Mouse (Mus musculus): ENCODE data around the gene Ptpn6. TPM values are rescaled to one million over a fixed set of nuclear protein-coding genes. Genes with fewer than 3 reads are reported as not detected.

Ptpn6 gene
- total RNA-seq, 1 experiment: 16.5 TPM

DNA sequence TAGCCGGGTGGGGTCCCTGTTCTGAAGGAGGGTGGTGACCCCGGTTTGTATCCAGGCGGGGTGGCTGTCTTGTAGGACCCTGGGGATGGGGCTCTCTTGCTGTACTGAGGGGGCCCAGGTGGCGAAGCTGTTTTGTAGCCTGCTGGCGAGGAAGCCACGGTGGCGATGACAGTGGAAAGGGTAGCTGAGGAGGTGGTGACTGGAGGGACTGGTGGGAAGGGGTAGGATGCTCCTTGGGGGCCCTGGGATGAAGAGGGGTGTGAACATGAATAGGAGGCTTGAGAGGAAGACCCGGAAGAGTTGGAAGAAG is 7.7 kb upstream of the Ptpn6 start:
- no peak for DNase-seq (ENCODE audit: low read depth, low spot score)
- Histone ChIP-seq H3K9ac (ENCODE audit: insufficient read depth, low read depth, low read length, poor library complexity, severe bottlenecking) (peak overlapping the region; percentile 87), H3K9me3 (ENCODE audit: control insufficient read depth, insufficient read depth, low read depth, low read length) (no peaks in the 10 kb centered on the region), H3K4me1 (ENCODE audit: control insufficient read depth in 2 of 2, insufficient read depth in 2 of 2, low read length in 2 of 2, poor library complexity in 1 of 2) (peaks cover 0 to 18% of the 10 kb centered on the region in 2 experiments; a peak in 1 of 4 replicates), H3K4me3 (ENCODE audit: insufficient read depth in 1 of 2, low read depth in 1 of 2, low read length in 2 of 2, poor library complexity in 1 of 2, severe bottlenecking in 1 of 2) (peak overlapping the region; percentile 72 to 76), H3K36me3 (ENCODE audit: control insufficient read depth, insufficient read depth, low read length, poor library complexity, severe bottlenecking) (peaks cover 13% of the 10 kb centered on the region; the same call in 1 of the 2 replicates), H3K27ac (ENCODE audit: insufficient read depth, low read depth, low read length, poor library complexity, severe bottlenecking) (no peak overlapping the region)
- in situ Hi-C loops (cut with MboI; ENCODE audit: low sequenced_read_pairs in 2 of 2, unreplicated experiment in 2 of 2): no loop called here
- no peak for TF ChIP-seq CHD2 (IDR thresholded peaks at IDR 0.05; ENCODE audit: low read depth, low read length)
- TF ChIP-seq MAFK (IDR thresholded peaks at IDR 0.05; ENCODE audit: insufficient read depth, low read depth, low read length): no peak
- no peak for TF ChIP-seq HCFC1 (IDR thresholded peaks at IDR 0.05; ENCODE audit: borderline replicate concordance, insufficient read depth, low read length)
- no peak for TF ChIP-seq ZNF384 (IDR thresholded peaks at IDR 0.05; ENCODE audit: low read depth, low read length)
- TF ChIP-seq ZC3H11A (IDR thresholded peaks at IDR 0.05; ENCODE audit: borderline replicate concordance, low read depth, low read length): no peak

DNA sequence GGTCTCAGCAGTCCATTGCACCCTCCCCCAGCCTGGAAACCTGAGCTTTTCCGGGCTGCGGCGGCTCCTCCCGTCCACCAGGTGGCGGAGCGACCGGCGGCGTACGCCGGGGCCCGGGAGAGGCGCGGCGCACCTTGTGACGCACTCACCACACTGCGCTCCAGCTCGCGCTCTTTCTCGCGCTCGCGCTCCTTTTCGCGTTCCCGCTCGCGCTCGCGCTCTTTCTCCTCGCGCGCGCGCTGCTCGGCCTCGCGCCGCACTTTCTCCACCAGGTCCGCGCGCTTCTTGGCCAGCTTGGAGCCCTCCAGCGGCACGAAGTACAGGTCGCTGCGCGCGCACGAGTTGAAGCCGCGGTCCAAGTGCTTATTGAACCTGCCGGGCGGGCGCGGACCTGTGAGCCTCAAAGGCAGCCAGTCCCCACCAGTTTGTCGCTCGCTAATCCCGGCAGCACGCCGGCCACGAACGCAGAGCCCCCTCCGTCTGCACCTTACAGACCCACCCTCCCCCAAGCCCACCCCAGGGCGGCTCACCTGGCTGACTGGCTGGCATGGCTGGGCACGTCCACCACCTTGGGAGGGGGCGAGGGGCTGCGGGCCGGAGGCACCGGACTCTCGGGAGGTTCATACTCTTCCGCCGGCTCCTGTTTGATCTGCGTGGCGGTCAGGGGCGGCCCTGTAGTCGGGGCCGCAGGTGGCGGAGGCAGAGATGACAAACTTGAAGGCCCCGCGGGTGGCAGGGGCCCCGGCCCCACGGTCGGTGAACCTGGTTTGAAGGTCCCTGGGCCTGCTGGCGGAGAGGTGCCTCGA is 7.2 kb upstream of the Ptpn6 start:
- Histone ChIP-seq H3K4me3 (ENCODE audit: insufficient read depth in 1 of 2, low read depth in 1 of 2, low read length in 2 of 2, poor library complexity in 1 of 2, severe bottlenecking in 1 of 2) (peak overlapping the region; percentile 72 to 76), H3K27ac (ENCODE audit: insufficient read depth, low read depth, low read length, poor library complexity, severe bottlenecking) (peak overlapping the region; percentile 61), H3K9me3 (ENCODE audit: control insufficient read depth, insufficient read depth, low read depth, low read length) (no peaks in the 10 kb centered on the region), H3K36me3 (ENCODE audit: control insufficient read depth, insufficient read depth, low read length, poor library complexity, severe bottlenecking) (peaks cover 13% of the 10 kb centered on the region; the same call in 1 of the 2 replicates), H3K9ac (ENCODE audit: insufficient read depth, low read depth, low read length, poor library complexity, severe bottlenecking) (peak overlapping the region; percentile 87), H3K4me1 (ENCODE audit: control insufficient read depth in 2 of 2, insufficient read depth in 2 of 2, low read length in 2 of 2, poor library complexity in 1 of 2) (peaks cover 0 to 18% of the 10 kb centered on the region in 2 experiments; a peak in 1 of 4 replicates)
- DNase-seq (ENCODE audit: low read depth, low spot score): peak; percentile 90
- TF ChIP-seq HCFC1 (IDR thresholded peaks at IDR 0.05; ENCODE audit: borderline replicate concordance, insufficient read depth, low read length) (peak; percentile 79), MAFK (IDR thresholded peaks at IDR 0.05; ENCODE audit: insufficient read depth, low read depth, low read length) (no peak), CHD2 (IDR thresholded peaks at IDR 0.05; ENCODE audit: low read depth, low read length) (peak; percentile 89), ZC3H11A (IDR thresholded peaks at IDR 0.05; ENCODE audit: borderline replicate concordance, low read depth, low read length) (no peak), ZNF384 (IDR thresholded peaks at IDR 0.05; ENCODE audit: low read depth, low read length) (no peak)
- in situ Hi-C loops (cut with MboI; ENCODE audit: low sequenced_read_pairs in 2 of 2, unreplicated experiment in 2 of 2): no loop called here

DNA sequence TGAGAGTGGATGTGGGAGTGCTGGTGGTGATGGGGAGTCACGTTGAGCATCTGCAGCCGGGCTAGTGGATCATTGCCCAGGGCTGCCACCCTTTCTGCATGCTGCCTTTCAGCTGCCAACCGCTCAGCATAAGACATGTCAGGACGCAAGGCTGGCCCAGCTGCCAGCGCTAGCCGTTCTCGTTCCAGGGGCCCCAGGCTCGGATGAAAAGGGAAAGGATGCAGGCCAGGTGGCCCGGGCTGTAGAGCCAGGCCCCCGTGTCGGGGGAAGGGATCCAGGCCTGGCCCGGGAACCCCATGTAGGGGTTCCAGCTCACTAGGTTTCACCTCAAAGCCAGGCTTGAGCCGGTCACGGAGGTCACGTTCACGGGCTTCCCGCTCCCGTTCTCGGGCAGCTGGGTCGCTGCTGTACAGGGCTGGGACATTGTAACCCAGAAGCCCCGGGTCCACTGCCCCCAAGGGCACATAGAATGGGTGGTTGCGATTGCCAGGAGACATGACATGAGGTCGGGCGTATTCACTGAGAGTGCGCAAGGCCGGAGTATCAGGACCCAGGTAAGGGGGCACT is 6.3 kb upstream of the Ptpn6 start:
- H3K9ac ChIP-seq (ENCODE audit: insufficient read depth, low read depth, low read length, poor library complexity, severe bottlenecking): peak overlapping the region; percentile 86
- H3K36me3 ChIP-seq (ENCODE audit: control insufficient read depth, insufficient read depth, low read length, poor library complexity, severe bottlenecking): peaks cover 13% of the 10 kb centered on the region; the same call in 1 of the 2 replicates
- TF ChIP-seq CHD2 (IDR thresholded peaks at IDR 0.05; ENCODE audit: low read depth, low read length) (no peak), ZC3H11A (IDR thresholded peaks at IDR 0.05; ENCODE audit: borderline replicate concordance, low read depth, low read length) (no peak), MAFK (IDR thresholded peaks at IDR 0.05; ENCODE audit: insufficient read depth, low read depth, low read length) (no peak), ZNF384 (IDR thresholded peaks at IDR 0.05; ENCODE audit: low read depth, low read length) (no peak), HCFC1 (IDR thresholded peaks at IDR 0.05; ENCODE audit: borderline replicate concordance, insufficient read depth, low read length) (no peak)
- H3K4me3 ChIP-seq (ENCODE audit: insufficient read depth in 1 of 2, low read depth in 1 of 2, low read length in 2 of 2, poor library complexity in 1 of 2, severe bottlenecking in 1 of 2): peak overlapping the region; percentile 60 to 62
- peak overlapping the region; percentile 30; the same call in 1 of the 2 replicates for H3K27ac ChIP-seq (ENCODE audit: insufficient read depth, low read depth, low read length, poor library complexity, severe bottlenecking)
- no peaks in the 10 kb centered on the region for H3K9me3 ChIP-seq (ENCODE audit: control insufficient read depth, insufficient read depth, low read depth, low read length)
- H3K4me1 ChIP-seq (ENCODE audit: control insufficient read depth in 2 of 2, insufficient read depth in 2 of 2, low read length in 2 of 2, poor library complexity in 1 of 2): peaks cover 0 to 19% of the 10 kb centered on the region in 2 experiments; a peak in 2 of 4 replicates
- DNase-seq (ENCODE audit: low read depth, low spot score): no peak
- in situ Hi-C loops (cut with MboI; ENCODE audit: low sequenced_read_pairs in 2 of 2, unreplicated experiment in 2 of 2): no loop called here

DNA sequence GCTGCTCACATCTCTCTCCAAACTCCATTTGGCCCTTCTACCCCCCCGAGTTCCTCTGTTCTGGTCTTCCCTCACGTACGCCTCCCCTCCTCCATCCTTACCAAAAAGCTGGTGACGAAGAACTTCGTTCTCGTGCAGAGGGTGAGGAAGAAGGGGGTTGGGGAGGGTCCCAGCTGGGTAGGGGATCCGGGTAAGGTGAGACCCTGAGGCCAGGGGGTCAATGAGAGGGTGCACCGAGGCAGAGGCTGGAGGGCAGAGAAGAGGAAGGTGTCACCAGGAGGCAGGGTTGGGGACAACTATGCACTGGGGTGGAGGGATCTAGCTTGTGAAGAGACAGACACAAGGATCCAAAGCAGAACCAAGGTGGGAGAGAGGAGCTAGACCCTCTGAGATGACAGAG is 5.1 kb upstream of the Ptpn6 start:
- no peaks in the 10 kb centered on the region for H3K9me3 ChIP-seq (ENCODE audit: control insufficient read depth, insufficient read depth, low read depth, low read length)
- no peak overlapping the region for H3K27ac ChIP-seq (ENCODE audit: insufficient read depth, low read depth, low read length, poor library complexity, severe bottlenecking)
- peaks cover 13% of the 10 kb centered on the region; the same call in 1 of the 2 replicates for H3K36me3 ChIP-seq (ENCODE audit: control insufficient read depth, insufficient read depth, low read length, poor library complexity, severe bottlenecking)
- peaks cover 0 to 22% of the 10 kb centered on the region in 2 experiments; a peak in 2 of 4 replicates for H3K4me1 ChIP-seq (ENCODE audit: control insufficient read depth in 2 of 2, insufficient read depth in 2 of 2, low read length in 2 of 2, poor library complexity in 1 of 2)
- TF ChIP-seq HCFC1 (IDR thresholded peaks at IDR 0.05; ENCODE audit: borderline replicate concordance, insufficient read depth, low read length): no peak
- TF ChIP-seq CHD2 (IDR thresholded peaks at IDR 0.05; ENCODE audit: low read depth, low read length): no peak
- no peak for TF ChIP-seq ZC3H11A (IDR thresholded peaks at IDR 0.05; ENCODE audit: borderline replicate concordance, low read depth, low read length)
- no peak for TF ChIP-seq MAFK (IDR thresholded peaks at IDR 0.05; ENCODE audit: insufficient read depth, low read depth, low read length)
- TF ChIP-seq ZNF384 (IDR thresholded peaks at IDR 0.05; ENCODE audit: low read depth, low read length): no peak
- DNase-seq (ENCODE audit: low read depth, low spot score): no peak
- H3K4me3 ChIP-seq (ENCODE audit: insufficient read depth in 1 of 2, low read depth in 1 of 2, low read length in 2 of 2, poor library complexity in 1 of 2, severe bottlenecking in 1 of 2): no peak overlapping the region
- H3K9ac ChIP-seq (ENCODE audit: insufficient read depth, low read depth, low read length, poor library complexity, severe bottlenecking): no peak overlapping the region
- in situ Hi-C loops (cut with MboI; ENCODE audit: low sequenced_read_pairs in 2 of 2, unreplicated experiment in 2 of 2): no loop called here

Measured in ES-E14 (cell line).